In genomic region chr9:102643071-102643485, GRCm38 (mm10) we compare ENCODE assay signal across 10 mouse cellular contexts. TPM values are rescaled to one million over a fixed set of nuclear protein-coding genes. Genes with fewer than 3 reads are reported as not detected.
A peak's percentile ranks its signal among the peaks of the same experiment; 100 is the strongest.
DNase-seq lines count a peak whose midpoint lies in the region; ATAC-seq and TF ChIP-seq lines count a peak whose summit lies in the region.
"Had no signal": no experiment of that assay in that cellular context is flagged by ENCODE, and none has a peak within 500 bp of the region (broad histone marks: within the 10 kb centered on the region; RNA-seq: fewer than 3 reads in every experiment).

No protein-coding gene starts in this region.

- no peaks in the 10 kb centered on the region for H3K27me3 ChIP-seq in kidney, adult 2 months (replicated peaks; ENCODE audit: control insufficient read depth, insufficient read depth, low read length)
- H3K27me3 ChIP-seq in forebrain, embryonic 14.5 days (replicated peaks; ENCODE audit: control insufficient read depth, insufficient read depth, low read length): no peaks in the 10 kb centered on the region
- no peaks in the 10 kb centered on the region for H3K27me3 ChIP-seq in intestine, postnatal 0 days (replicated peaks; ENCODE audit: control insufficient read depth, insufficient read depth, low read length)
- no peaks in the 10 kb centered on the region for H3K27me3 ChIP-seq in neural tube, embryonic 11.5 days (ENCODE audit: control insufficient read depth, insufficient read depth, low read length)
- no peaks in the 10 kb centered on the region; the same call in 1 of the 2 replicates for H3K27me3 ChIP-seq in cerebellum, adult 2 months (ENCODE audit: control insufficient read depth, insufficient read depth, low read length)

- no peaks in the 10 kb centered on the region for H3K4me1 ChIP-seq in kidney, adult 2 months (ENCODE audit: control insufficient read depth, insufficient read depth, low read length)
- peaks cover 27% of the 10 kb centered on the region for H3K4me1 ChIP-seq in forebrain, embryonic 14.5 days (ENCODE audit: control insufficient read depth, insufficient read depth, low read length)
- H3K4me1 ChIP-seq in intestine, postnatal 0 days (replicated peaks; ENCODE audit: control insufficient read depth, insufficient read depth, low read length): no peaks in the 10 kb centered on the region; the same call in 1 of the 2 replicates
- H3K4me1 ChIP-seq in neural tube, embryonic 11.5 days (ENCODE audit: control insufficient read depth, insufficient read depth, low read length): peaks cover 15% of the 10 kb centered on the region
- no peaks in the 10 kb centered on the region for H3K4me1 ChIP-seq in cerebellum, adult 2 months (ENCODE audit: control insufficient read depth, insufficient read depth, low read length)

- no peaks in the 10 kb centered on the region for H3K36me3 ChIP-seq in kidney, adult 2 months (ENCODE audit: control insufficient read depth, insufficient read depth, low read length)
- no peaks in the 10 kb centered on the region for H3K36me3 ChIP-seq in forebrain, embryonic 14.5 days (ENCODE audit: control insufficient read depth, insufficient read depth, low read length)
- no peaks in the 10 kb centered on the region for H3K36me3 ChIP-seq in intestine, postnatal 0 days (ENCODE audit: control insufficient read depth, insufficient read depth)
- H3K36me3 ChIP-seq in neural tube, embryonic 11.5 days (ENCODE audit: control insufficient read depth, insufficient read depth, low read length): no peaks in the 10 kb centered on the region

- ATAC-seq in forebrain, embryonic 14.5 days: peak; percentile 43
- no peak for ATAC-seq in intestine, postnatal 0 days
- peak; percentile 38; the same call in 1 of the 2 replicates for ATAC-seq in neural tube, embryonic 11.5 days (ENCODE audit: insufficient read depth, low FRiP score, low TSS enrichment)

- H3K4me2 ChIP-seq in forebrain, embryonic 14.5 days (ENCODE audit: low read length): peak overlapping the region; percentile 43; the same call in 1 of the 2 replicates
- no peak overlapping the region for H3K4me2 ChIP-seq in intestine, postnatal 0 days (replicated peaks; ENCODE audit: low read depth)
- H3K4me2 ChIP-seq in neural tube, embryonic 11.5 days (ENCODE audit: low read depth): no peak overlapping the region; the same call in 1 of the 2 replicates

- H3K27ac ChIP-seq in kidney, adult 2 months (ENCODE audit: insufficient read depth, low read depth, low read length): peak overlapping the region; percentile 7
- H3K27ac ChIP-seq in forebrain, embryonic 14.5 days (ENCODE audit: low read depth, low read length): peak overlapping the region; percentile 84
- peak overlapping the region; percentile 37; the same call in 1 of the 2 replicates for H3K27ac ChIP-seq in intestine, postnatal 0 days (ENCODE audit: low read depth, low read length)
- peak overlapping the region; percentile 87 for H3K27ac ChIP-seq in neural tube, embryonic 11.5 days (ENCODE audit: low read depth, low read length)
- H3K27ac ChIP-seq in cerebellum, adult 2 months (ENCODE audit: insufficient read depth, low read length): no peak overlapping the region; the same call in 1 of the 2 replicates
- H3K27ac ChIP-seq: liver, embryonic 14.5 days had no signal

- no peak overlapping the region for H3K9ac ChIP-seq in forebrain, embryonic 14.5 days (ENCODE audit: low read length)
- H3K9ac ChIP-seq in intestine, postnatal 0 days (ENCODE audit: low read depth, low read length): no peak overlapping the region
- H3K9ac ChIP-seq in neural tube, embryonic 11.5 days (ENCODE audit: low read length): no peak overlapping the region
- H3K9ac ChIP-seq: liver, embryonic 14.5 days had no signal

- H3K4me3 ChIP-seq in kidney, adult 2 months (ENCODE audit: insufficient read depth, low read depth, low read length): no peak overlapping the region
- H3K4me3 ChIP-seq in forebrain, embryonic 14.5 days (ENCODE audit: low read depth, low read length): no peak overlapping the region
- no peak overlapping the region for H3K4me3 ChIP-seq in intestine, postnatal 0 days (ENCODE audit: low read depth, low read length)
- H3K4me3 ChIP-seq in neural tube, embryonic 11.5 days (ENCODE audit: low read depth, low read length): no peak overlapping the region
- no peak overlapping the region for H3K4me3 ChIP-seq in cerebellum, adult 2 months (replicated peaks; ENCODE audit: insufficient read depth, low read depth, low read length)

- H3K9me3 ChIP-seq in forebrain, embryonic 14.5 days (replicated peaks; ENCODE audit: control insufficient read depth, low read length): no peaks in the 10 kb centered on the region
- no peaks in the 10 kb centered on the region for H3K9me3 ChIP-seq in intestine, postnatal 0 days (ENCODE audit: control insufficient read depth)
- H3K9me3 ChIP-seq in neural tube, embryonic 11.5 days (ENCODE audit: control insufficient read depth, low read length): no peaks in the 10 kb centered on the region

- 42% methylated on average over 8 of the region's 8 CpGs for WGBS in kidney, adult 2 months
- 61% methylated on average over 8 of the region's 8 CpGs for WGBS in forebrain, embryonic 14.5 days
- WGBS in intestine, postnatal 0 days: 36% methylated on average over 8 of the region's 8 CpGs
- 31% methylated on average over 8 of the region's 8 CpGs for WGBS in neural tube, embryonic 11.5 days
- 53% methylated on average over 8 of the region's 8 CpGs for WGBS in cerebellum, adult 2 months

- DNase-seq in kidney, adult 2 months: peak; percentile 40
- no peak for DNase-seq in kidney, adult 9 months
- DNase-seq in forebrain, embryonic 14.5 days (ENCODE audit: low spot score): no peak
- DNase-seq in neural tube, embryonic 11.5 days (ENCODE audit: low spot score): no peak
- DNase-seq in cerebellum, postnatal 4 days (ENCODE audit: low spot score in 2 of 2): no peak
- no peak for DNase-seq in adrenal gland, postnatal 36 days
- DNase-seq in cerebellum, adult 2 months: no peak
- DNase-seq: cerebellum, adult 11-12 months had no signal

- no peak for TF ChIP-seq CTCF in kidney, adult 2 months (conservative IDR thresholded peaks at IDR 0.05; ENCODE audit: insufficient read depth, insufficient read length, low read depth, low read length)
- TF ChIP-seq CTCF in intestine, postnatal 0 days (IDR thresholded peaks at IDR 0.05; ENCODE audit: low read depth): no peak
- TF ChIP-seq CTCF in cerebellum, adult 2 months (IDR thresholded peaks at IDR 0.05; ENCODE audit: borderline replicate concordance, insufficient read depth, low read depth, low read length): no peak

- no peak for TF ChIP-seq POLR2A in kidney, adult 2 months (IDR thresholded peaks at IDR 0.05; ENCODE audit: low read depth, low read length)
- TF ChIP-seq POLR2A in cerebellum, adult 2 months (IDR thresholded peaks at IDR 0.05; ENCODE audit: borderline replicate concordance, insufficient read depth, low read length): no peak

RNA-seq across cellular contexts. Expression of gene Cep63, which starts 16.7 kb away (rescaled TPM):
- polyA plus RNA-seq in kidney, adult 2 months (2012; rRNA removed): 3.7 and 6.9 TPM in 2 replicates
- 37.8 and 41.8 TPM in 2 replicates for polyA plus RNA-seq in forebrain, embryonic 14.5 days (2014; fragmentation: Nextera tagmentation; extraction: Ambion mirVana)
- 25.8 and 30.8 TPM in 2 replicates for polyA plus RNA-seq in intestine, postnatal 0 days (2015; fragmentation: Nextera tagmentation; extraction: Ambion mirVana)
- 49.6 and 54.2 TPM in 2 replicates for polyA plus RNA-seq in neural tube, embryonic 11.5 days (2014; fragmentation: Nextera tagmentation; extraction: Ambion mirVana)
- 10 to 100 TPM; 39.6 to 41.1 TPM for total RNA-seq in adrenal gland, postnatal 36 days (2021)
- polyA plus RNA-seq in cerebellum, adult 2 months (2012; rRNA removed): 24.4 and 27.1 TPM in 2 replicates

RNA-seq across cellular contexts. Expression of gene Anapc13, which starts 17.0 kb away (rescaled TPM):
- polyA plus RNA-seq in kidney, adult 2 months (2012; rRNA removed): 136 and 225 TPM in 2 replicates
- 156 and 194 TPM in 2 replicates for polyA plus RNA-seq in forebrain, embryonic 14.5 days (2014; fragmentation: Nextera tagmentation; extraction: Ambion mirVana)
- polyA plus RNA-seq in intestine, postnatal 0 days (2015; fragmentation: Nextera tagmentation; extraction: Ambion mirVana): 182 and 204 TPM in 2 replicates
- polyA plus RNA-seq in neural tube, embryonic 11.5 days (2014; fragmentation: Nextera tagmentation; extraction: Ambion mirVana): 154 and 156 TPM in 2 replicates
- total RNA-seq in adrenal gland, postnatal 36 days (2021): 100 to 1,000 TPM; 333 to 359 TPM
- polyA plus RNA-seq in cerebellum, adult 2 months (2012; rRNA removed): 189 and 194 TPM in 2 replicates
